Mouse (Mus musculus) liver (tissue): ENCODE measurements around the gene Enpp6.

ENCODE experiments used
- DNase-seq: peaks from one replicate; pipeline ENCODE4 v3.0.0-alpha.2; 2020; ENCODE audit warnings: mixed read lengths

The Enpp6 gene

DNA sequence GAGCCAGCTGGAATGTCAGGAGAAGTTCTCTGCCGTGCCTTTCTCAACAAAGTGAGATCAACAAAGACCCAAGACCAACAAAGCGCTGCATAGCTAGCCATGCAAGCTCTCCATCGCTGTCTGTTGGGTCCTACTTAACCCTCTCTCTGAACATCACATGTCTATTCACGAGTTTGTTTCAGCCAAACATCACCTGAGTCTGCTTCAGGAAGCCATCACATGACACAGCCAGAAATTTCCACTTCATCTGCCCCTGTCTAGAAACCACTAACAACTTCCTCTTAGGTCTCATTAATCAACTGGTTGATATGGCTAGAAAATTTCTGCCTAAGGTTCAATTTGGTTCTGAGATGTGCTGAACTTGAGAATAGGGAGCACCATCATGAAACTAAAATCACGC, 85.3 kb downstream of the Enpp6 start:
- DNase-seq = no peak

- no peak for DNase-seq
These were observed 89.4 kb downstream of the Enpp6 start for GRCm38 (mm10) chr8:47075941-47076555.

DNA sequence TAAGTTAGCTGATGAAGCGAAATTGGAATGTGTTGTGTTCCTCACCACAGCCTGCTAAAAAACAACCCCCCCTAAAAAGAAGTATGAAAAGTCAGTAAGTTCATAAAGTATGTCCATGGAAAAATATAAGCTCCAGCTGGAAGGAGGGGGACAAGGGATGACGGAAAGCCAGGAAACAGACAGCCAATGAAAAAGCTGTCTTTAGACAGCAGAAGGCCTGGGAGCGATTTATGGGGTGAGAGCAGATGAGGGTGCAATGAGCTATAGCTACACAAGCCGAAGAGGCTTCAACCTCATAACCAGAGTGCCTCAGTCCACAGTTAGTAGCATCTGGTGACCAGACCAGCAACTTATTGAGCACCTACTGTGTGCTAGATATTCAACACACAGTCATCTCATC, 93.3 kb downstream of the Enpp6 start:
- no peak for DNase-seq

GRCm38 (mm10) chr8:47082201-47083027, 95.7 kb downstream of the Enpp6 start:
- DNase-seq = no peak

DNA sequence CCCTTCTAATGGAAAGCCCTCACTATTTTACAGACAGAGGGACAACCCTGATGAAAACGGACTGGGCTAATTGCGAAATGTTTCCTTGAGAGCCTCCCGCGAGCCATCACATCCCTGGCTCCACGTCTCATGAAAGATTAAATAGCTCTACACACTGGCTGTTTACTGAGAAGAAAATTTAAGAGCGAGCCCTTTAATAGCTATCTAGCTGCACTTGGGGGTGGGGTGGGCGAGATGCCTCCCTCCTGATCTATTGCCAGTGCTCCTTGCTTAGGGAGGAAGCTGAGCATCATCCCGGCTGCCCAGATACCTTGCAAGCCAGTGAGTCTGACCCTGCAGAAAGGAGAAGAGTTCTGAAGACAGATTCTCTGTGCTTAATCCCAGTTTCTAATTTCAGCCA, 103.3 kb downstream of the Enpp6 start:
- no peak for DNase-seq

- DNase-seq = no peak
These were observed 118.9 kb downstream of the Enpp6 start for GRCm38 (mm10) chr8:47105617-47106016.

DNA sequence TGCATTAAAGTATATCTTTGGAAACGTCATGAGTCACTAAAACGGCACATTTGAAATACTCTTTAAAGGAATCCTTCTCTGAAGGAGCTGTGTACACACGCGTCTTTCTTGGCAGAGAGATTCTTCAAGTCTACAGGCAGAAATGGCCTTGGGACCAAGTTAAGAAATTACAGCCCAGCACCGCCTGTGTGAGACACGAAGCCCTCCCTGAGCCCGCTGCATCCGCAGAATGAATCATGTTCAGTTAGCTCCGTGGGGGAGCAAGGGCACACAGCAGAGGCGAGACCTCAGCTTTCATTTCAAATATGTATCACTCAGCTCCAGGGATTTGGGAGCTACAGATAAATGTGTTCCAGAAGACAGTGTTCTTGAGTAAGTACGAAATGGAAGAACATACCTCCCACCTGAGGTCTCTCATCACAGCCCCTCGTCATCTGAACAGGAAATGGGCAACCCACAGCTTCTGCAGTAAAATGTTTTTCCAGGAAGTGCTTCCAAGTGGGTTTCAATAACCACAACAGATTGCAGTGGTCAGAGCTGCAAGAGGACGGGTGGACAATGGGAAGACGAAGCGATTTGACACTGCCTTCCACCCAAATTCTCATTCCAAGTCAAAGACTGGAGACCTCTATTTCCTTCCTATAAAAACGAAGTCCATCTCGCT, 127.6 kb downstream of the Enpp6 start:
- DNase-seq = no peak

- DNase-seq = no peak
These were observed 130.6 kb downstream of the Enpp6 start for GRCm38 (mm10) chr8:47117336-47117735.

- DNase-seq = no peak
These were observed 133.2 kb downstream of the Enpp6 start for GRCm38 (mm10) chr8:47119895-47120294.

- no peak for DNase-seq
These were observed 142.2 kb downstream of the Enpp6 start for GRCm38 (mm10) chr8:47128859-47129258.

GRCm38 (mm10) chr8:47133381-47133780, 146.7 kb downstream of the Enpp6 start:
- no peak for DNase-seq

- no peak for DNase-seq
These were observed 148.0 kb downstream of the Enpp6 start for GRCm38 (mm10) chr8:47134736-47135135.

GRCm38 (mm10) chr8:47135586-47135985, 148.9 kb downstream of the Enpp6 start:
- no peak for DNase-seq

- no peak for DNase-seq
These were observed 149.4 kb downstream of the Enpp6 start for GRCm38 (mm10) chr8:47136047-47136446.

DNA sequence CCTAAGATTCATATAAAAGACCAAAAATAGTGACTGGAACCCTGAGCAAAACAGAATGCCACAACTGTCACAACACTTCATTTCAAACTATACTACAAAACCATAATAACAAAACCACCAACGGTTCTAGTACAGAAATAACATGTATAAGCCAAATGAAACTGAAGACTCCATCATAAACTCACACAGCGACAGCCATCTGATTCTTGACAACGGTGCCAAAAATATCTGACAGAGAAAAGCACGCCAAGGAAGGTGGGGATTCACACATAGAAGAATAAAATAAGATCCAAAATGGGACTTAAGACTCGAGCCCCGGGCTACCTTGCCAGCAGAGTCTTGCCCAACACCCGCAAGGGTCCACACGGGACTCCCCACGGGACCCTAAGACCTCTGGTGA, 158.6 kb downstream of the Enpp6 start:
- no peak for DNase-seq
